Mouse (Mus musculus) liver, postnatal 0 days (tissue): Measurements from ENCODE around the gene Psmb1.

Experiments
- CTCF ChIP-seq: sonication (generic); IDR thresholded peaks from 2 replicates; pipeline ENCODE4 v1.5.1; 2016; ENCODE audit warnings: antibody characterized with exemption, low read depth
- EP300 ChIP-seq: IDR thresholded peaks from 2 replicates; pipeline ENCODE4 v1.6.1; 2016; ENCODE audit warnings: antibody characterized with exemption, low read depth, mild to moderate bottlenecking

DNA sequence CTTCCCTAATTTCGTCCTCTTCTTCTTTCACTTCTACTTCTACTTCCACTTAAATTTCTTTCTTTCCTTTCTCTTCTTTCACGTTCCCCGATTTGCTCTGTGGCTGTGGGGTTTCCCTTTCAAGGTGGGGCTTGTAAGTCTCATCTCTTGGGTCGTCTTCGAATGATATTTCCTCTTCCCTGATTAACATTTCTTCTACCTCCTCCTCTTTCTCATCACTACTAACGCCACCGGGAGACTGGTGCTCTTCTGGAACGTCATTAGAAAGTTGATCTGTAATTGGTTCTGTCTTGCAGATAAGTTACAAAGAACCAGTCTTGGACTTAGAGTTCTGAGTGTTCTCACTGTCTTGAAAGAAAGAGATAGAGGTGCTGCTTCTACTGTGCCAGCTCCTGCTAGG, 36.4 kb upstream of the Psmb1 start:
- no peak for TF ChIP-seq CTCF
- TF ChIP-seq EP300 = no peak
